Mouse (Mus musculus) T-helper 2 cell (primary cell): ENCODE measurements around the gene Tnks2.

ENCODE experiments used
- in situ Hi-C: fragments of 300-600 bp; cut with MboI, MseI; formaldehyde crosslinking; loops from one replicate; pipeline ENCODE4 v1.15.1; 2025; ENCODE audit warnings: high pct_unique_total_duplicates

The Tnks2 gene

DNA sequence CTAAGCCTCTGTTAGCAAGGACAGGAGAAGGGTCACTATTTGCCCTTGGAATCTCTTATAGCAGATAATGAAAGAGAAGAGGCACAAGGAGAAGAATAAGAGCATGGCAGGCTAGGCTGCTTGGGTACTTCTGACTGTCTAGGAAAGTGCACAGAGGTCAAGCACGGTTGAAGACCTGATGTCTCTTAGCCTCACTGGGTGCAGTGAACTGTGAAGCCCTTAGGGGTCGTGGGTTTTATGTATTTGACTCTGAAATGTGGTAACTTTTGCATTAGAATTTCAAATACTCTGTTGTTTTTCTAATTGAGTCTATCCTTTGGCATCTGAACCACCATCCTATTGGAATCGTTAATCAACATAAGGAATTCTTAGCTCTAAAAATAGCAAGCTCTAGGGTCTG is 53.7 kb downstream of the Tnks2 start:
- in situ Hi-C loops, result no loop called here

DNA sequence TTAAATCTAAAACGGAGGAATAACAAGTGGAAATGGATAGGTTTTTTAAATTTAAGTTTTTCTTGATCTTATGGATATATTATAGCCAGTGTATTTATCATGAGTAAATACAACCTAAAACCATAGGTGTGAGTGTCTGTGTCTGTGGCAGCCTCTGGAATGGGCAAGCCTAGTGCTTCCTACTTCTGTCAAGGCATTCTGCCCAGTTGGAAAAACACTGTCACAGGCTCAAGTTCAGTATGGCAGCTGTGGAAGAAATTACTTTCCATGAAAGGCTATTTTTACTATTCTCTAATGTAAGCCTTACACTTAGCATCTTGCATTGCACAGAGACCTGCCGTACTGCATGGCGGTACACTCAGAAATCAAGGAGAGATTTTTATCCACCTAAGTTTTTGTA is 57.7 kb downstream of the Tnks2 start:
- in situ Hi-C loops, result no loop called here

DNA sequence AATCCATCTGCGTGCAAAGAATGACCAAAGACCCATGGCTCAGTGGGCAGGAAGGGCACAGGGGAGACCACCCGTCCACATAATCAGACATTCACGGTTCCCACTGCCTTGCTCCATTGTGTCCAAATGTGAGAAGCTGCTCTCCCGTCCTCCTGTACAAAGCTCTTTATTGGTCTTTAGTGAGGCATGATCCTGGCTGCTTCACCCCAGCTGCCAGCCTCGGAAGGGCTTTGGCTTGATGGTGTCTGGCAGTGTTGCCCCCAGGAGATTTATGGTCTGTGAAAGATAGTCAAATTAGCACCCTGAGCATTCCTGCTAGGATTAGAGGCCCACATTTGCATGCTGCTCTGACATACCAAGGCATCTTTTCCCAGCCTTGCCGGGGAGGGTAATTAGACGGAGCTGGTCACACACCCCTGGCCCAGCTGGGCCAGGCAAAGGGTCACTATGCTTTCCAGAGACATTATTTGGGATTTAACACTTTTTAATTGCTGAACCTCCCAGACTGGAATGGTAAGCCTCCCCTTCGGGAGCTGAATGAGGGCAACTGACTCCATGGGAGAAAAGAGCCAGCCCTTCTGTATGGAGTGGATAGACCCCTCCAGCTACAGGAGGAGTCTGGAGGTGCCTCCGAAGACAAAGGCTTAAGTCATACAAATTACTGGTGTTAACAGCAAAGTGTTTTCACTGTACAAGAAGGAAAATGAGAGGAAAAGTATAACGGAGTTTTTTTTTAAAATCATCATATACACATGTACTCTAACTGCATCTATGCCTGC is 62.9 kb downstream of the Tnks2 start:
- in situ Hi-C loops, result no loop called here

DNA sequence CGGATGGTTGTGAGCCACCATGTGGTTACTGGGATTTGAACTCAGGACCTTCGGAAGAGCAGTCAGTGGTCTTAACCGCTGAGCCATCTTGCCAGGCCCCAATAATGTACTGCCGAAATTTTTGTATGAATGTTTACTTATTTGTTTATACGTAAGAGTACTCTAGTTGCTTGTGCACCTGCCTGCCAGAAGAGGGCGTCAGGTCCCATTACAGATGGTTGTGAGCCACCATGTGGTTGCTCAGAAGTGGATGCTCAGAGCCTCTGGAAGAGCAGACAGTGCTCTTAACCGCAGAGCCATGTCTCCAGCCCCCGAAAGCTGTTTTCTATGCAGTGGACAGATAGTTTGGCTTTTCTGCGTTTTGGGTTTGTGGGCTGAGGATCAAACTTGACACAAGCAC is 63.7 kb downstream of the Tnks2 start:
- in situ Hi-C loops, result no loop called here

DNA sequence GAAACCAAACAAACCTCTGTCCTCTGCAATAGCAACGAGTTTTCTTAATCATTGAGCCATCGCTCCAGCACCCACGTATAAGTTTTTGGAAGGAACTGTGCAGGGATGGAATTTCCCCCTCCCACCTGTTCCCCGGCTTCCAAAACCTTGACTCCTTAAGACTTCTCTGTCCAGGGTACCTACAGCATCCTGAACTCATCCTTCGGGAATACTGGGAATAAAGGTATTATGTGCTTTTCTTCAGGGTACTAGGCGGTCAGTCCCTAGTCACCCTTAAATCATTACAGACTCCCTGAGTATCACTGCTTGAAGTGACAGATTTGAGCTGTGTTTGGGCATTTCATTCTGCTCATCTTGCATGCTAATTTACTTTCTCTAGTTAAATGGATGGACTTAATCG is 69.3 kb downstream of the Tnks2 start:
- in situ Hi-C loops, result loop anchor here (10.0 kb wide), 1 partner anchor 809 kb away; no protein-coding TSS in a partner anchor

DNA sequence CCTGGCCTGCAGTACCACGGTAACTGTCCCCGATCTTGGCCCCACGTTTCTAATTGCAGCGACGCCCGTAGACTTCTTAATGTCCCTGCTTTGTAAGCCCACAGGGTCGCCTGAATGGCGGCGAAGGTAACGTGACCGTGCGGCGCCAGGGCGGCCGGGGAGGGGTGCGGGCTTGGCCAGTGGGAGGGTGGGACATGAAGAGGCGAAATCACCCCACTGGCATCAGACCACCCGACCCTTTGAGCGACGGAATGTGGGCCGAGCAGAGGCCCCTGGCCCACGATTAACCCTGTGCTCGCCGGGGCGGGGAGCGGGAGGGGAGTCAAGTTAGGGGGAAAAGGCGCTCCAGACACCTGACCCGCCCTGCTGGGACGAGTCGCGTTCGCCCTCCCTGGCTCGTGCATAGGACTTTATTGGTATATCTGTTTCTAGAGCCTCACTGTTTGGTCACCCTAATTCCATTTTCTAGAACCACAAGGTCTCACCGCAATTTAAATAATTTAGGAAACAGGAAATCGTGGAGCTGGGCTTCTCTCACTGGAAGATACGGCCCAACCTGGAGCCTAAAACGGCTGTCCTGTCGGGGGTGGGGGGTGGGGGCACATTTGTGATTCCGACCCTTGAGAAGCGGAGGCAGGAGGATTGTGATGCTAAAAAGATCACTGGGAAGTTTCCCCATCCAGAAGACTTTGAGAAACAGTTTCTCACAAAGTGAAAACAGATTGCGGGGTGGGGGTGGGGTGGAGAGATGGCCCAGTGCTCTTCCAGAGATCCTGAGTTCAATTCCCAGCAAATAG is 70.4 kb downstream of the Tnks2 start:
- in situ Hi-C loops, result loop anchor here (10.0 kb wide), 1 partner anchor 810 kb away; no protein-coding TSS in a partner anchor

DNA sequence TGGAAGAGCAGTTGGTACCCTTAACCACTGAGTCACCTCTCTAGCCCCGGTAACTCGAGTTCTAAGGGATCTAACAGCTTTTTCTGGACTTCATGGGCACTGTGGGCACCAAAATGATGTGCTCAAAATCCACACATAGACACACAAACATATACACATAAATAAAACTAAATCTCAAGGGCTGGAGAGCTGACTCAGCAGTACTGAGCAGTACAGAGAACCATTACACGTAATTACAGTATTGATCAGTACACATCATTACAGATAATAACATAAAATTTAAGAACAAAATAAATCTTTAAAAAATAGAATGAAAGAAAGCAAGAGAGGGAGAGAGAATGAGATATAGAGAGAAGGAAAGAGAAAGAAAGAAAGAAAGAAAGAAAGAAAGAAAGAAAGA is 75.1 kb downstream of the Tnks2 start:
- in situ Hi-C loops, result loop anchor here (10.0 kb wide), 1 partner anchor 814 kb away; no protein-coding TSS in a partner anchor

DNA sequence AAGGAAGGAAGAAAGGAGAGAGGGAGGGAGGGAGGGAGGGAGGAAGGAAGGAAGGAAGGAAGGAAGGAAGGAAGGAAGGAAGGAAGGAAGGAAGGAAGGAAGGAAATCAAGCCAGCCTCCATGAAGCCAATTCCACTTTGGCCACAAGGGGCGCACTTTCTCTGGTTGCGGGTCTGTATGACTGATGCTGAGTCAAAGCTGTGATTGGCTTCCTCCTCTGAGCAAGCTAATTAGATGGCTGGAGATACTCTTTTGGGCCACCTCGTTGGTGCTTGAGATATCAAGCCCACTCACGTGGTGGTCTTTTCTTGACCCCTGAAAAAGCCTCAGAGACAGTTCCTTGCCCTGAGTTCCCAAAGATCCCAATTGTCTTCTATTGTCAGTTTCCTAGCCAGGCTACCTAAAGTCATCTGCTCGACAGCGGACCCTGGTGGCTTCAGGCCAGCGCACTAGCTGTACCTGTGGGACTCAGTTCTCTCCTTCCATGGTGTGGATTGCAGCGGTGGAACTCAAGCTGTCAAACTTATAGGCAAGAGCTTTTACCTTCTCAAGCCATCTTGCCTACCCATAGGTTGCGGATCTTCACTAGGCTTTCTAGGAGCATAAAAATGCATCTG is 75.8 kb downstream of the Tnks2 start:
- in situ Hi-C loops, result loop anchor here (10.0 kb wide), 1 partner anchor 815 kb away; no protein-coding TSS in a partner anchor

DNA sequence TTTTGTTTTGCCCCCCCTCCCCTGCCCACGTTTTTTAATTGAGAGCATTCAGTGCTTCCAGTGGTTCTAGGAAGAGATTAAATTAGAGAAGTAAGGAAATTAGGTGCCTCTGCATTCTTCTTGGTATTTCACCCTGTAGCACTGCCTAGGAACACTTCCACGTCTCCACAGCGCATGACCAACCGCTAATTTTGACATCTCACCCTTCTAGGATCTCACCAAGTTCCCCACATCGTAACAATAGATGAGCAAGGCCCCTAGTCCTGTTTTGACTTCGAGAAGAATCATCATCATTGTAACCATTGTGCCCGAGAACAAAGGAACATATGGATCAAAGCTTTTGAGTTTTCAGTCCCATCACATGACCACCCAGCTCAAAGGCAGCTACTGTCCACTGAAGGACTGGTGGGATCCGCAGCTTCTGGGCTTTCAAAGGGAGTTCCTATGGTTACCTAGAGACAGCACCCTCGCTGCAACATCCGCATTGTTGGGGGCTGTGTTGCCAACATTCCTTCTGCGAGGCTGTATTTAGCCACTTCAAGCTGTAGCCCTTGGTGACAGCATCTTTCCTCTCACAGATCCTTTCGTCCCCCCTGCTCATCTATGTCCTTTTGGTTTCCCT is 76.5 kb downstream of the Tnks2 start:
- in situ Hi-C loops, result no loop called here

DNA sequence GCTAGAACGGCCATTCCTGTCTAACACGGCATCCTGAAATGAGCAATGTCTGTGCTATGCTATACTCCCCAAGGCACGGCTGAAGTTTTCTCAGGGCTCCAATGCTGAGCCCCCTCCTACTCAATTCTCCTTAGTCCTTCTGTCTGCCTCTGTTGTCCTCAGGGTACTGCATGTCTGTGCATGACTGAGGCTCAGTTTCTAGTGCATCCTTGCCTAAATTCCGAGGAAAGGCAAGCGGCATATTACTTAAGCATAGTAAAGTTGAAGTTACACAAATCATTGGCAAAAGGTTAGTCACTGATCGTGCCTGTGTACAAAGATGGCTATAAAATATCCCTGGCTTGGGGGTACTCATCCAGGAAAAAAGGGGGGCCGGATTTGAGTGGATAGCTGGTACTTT is 79.0 kb downstream of the Tnks2 start:
- in situ Hi-C loops, result no loop called here

DNA sequence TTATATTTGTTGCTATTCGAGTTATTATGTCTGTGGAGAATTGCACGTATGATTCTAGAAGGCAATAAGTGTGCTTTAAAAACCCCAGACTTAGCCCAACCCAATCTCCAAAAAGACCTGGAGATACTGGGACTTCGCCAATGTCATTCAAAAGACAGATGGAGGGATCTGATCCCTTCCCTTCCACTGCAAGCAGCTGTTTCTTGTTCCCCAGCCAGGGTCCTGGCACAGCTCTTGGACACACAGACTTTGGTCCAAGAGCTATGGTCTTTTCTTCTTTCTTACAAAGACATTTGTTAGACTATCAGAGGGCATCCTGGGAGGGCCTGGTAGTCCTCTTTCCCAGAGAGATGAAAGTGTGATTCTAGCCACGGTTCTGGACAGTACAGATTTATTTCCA is 82.2 kb downstream of the Tnks2 start:
- in situ Hi-C loops, result no loop called here

DNA sequence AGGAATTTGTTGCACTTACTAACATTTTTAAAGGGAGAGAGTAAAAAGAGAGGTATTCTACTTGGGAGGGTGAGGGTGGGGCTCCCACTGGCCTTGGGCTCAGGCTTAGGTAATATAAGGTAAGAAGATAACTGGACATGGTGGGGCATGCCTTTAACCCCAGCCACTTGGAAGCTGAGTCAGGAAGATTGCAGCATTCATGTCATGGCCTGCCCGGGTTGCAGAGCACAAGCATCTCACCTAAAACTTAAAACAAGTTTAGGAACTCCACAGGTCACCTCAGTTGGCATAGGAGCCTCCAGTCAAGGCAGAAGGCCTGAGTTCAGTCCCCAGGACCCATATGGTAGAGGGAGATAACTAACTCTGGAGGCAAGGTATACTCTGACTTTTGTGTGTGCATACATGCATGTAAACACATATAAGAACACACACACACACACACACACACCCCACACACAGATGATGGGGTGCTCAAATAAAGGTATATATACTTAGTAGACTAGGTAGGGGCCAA is 82.9 kb downstream of the Tnks2 start:
- in situ Hi-C loops, result no loop called here

DNA sequence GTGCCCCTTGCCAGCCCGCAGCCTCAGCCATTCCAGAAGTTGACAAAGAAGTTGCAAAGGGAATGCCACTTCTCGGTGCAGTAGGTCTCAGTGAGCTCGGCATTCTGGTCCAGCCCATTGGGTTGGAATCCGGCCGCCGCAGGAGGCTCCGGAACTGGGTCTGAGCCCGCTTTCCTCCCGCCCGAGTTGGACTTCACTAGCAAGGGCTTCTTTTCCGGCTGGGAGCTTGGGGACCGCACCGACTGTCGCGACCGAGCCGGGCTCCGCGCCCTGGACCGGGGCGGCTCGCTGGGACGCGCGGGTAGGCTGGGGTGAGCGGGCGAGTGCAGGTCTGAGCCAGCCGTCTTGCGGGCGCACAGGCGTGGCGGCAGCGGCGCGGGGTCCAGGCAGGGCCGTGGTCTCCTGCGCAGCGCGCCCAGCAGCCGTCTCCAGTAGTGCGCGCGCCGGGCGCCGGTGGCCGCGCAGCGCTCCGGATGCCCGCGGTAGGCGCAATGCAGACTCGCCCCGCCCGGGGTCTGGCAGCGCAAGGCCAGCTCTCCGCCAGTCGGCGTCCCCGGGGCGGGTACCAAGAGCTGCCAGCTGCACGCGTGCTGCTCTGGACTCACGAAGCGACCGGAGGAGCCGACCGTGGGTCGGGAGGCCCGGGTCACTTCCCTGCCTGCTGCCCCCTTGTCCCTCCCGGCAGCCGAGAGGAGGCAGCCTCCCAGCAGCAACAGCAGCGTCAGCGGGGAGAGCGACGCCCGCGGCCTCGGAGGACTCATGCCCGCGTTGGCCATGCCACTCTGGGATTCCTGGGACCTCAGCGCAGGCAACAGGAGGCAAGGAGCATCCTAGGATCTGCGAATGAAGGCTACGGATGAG is 84.6 kb downstream of the Tnks2 start:
- in situ Hi-C loops, result no loop called here

DNA sequence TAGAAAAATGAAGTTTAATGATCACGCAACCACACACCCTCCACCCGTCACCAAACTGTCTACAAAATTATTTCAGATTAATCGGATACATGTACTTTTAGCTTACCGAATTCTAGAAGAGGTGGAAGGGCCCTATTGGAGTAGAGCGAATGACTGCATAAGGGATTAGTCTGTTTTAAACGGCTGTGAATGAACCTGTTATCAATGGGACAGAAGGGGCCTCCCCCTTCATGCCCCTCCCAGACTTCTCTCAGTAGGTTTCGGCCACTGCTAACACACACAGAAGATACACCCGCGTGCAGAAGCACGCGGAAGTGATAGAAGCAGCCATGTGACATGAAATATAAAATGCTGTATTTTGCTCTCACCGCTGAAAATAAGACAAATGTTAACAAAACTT is 85.4 kb downstream of the Tnks2 start, which contains the start of gene Fgfbp3:
Gene Fgfbp3, minus strand, starts transcription at position 150 of the 400 bp plus-strand sequence.
- in situ Hi-C loops, result no loop called here

DNA sequence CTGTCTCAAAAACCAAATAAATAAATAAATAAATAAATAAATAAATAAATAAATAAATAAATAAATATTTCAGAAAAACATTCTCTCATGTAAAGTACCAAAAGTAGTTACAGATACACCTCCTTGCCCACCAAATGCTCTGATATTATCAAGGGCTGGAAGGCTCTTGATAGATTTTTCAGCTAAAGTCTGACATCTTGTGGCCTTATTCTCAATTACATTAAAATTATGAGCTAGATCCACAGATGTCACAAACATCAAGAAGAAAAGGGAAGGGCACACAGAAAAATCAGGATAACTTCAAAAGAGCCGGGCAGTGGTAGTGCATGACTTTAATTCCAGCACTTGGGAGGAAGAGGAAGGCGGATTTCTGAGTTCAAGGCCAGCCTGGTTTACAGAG is 88.0 kb downstream of the Tnks2 start:
- in situ Hi-C loops, result no loop called here

DNA sequence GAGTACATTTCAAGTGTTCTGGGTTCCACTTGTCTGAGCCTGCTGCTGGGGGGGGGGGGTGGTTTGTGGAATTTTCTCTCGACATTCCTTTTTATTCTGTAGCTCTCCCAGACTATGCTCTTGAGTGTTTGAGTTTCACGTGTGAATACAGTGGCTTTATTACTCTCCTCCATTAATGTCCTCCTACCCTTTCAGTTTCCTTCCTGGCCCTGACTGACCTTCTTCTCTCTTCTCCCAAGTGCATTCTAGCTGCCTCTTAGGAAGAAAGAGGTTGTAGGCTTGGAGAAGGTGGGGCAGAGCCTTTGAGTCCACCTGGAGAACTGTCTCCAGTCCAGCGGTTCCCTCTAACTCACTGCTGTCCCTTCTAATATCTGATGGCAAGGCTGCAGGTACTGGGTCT is 88.9 kb downstream of the Tnks2 start:
- in situ Hi-C loops, result no loop called here

DNA sequence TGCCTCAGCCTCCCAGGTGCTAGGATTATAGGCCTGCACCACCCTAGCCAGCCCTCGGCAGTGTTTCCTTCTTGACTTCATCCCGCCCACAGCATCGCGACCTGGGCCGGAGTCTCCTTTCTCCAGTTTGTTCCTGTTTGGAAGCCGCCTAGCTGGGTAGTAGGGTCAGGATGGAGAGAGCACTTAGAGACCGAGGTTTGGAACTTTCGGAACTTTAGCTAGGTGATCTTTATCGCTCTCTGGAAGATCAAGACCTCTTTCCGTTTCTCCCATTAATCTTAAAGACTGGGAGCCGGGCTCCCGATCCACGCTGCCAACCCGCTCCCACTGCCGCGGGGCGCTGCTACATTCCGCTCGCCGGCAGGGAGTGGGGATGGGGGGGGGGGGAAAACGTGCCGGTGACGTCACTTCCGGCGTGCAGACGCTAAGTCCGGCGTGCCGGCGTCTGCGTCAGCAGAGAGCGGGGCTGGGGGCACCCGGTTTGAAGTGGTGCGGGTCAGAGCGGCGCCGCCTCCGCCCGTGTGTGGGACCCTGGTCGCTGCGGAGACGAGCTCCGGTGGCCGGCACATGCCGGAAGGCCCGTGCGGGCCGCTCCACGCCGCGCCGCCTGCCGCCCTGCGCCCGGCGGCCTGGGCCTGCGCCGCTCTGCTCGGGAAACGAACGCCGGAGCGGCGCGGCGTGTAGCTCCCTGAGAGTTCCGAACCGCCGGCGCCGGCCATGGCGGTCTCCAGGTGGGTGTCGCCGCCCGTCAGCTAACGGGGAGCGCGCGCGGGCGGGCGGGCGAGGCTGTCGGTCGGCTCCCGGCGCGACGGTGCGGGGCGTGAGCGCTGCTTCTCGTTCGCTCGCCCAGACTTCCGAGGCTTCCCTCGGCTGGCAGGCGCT is 91.9 kb downstream of the Tnks2 start, which contains the start of gene Btaf1:
Gene Btaf1, plus strand, starts transcription at position 409 of the 882 bp plus-strand sequence.
- in situ Hi-C loops, result loop anchor here (5.0 kb wide), 1 partner anchor 446 kb away; no protein-coding TSS in a partner anchor

DNA sequence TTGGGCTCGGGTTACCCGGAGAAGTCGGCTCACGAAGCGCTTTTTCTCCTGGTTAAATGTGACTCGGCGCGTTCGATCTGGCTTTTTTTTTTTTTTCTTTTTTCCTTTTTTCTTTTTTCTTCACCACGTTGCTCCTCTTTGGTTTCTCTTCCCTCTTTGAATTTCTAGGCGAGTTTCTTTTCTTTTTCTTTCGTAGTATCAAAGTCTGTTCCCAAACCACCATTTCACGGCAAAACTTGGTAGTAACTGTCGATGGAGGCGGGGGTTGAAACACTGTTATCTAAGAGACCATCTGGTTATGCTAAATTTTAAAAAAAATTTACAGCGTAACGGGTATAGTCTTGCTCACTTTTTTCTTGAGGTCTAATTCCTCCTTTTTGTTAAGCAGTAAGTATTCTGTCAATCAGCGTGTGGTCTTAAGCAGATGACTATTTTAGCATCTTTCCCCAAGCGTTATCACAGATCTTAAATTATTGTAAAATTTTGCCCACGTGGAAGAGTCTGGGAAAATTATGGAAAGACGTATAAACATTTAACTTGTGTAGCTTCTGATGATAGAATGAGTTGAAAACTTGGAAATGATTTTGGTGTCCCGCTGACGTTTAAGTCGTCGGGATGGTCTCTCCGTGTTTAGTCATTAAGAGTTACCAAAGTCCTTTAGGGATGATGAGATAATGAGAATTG is 92.7 kb downstream of the Tnks2 start:
- in situ Hi-C loops, result loop anchor here (5.0 kb wide), 1 partner anchor 446 kb away; no protein-coding TSS in a partner anchor
